In the genomic region with DNA sequence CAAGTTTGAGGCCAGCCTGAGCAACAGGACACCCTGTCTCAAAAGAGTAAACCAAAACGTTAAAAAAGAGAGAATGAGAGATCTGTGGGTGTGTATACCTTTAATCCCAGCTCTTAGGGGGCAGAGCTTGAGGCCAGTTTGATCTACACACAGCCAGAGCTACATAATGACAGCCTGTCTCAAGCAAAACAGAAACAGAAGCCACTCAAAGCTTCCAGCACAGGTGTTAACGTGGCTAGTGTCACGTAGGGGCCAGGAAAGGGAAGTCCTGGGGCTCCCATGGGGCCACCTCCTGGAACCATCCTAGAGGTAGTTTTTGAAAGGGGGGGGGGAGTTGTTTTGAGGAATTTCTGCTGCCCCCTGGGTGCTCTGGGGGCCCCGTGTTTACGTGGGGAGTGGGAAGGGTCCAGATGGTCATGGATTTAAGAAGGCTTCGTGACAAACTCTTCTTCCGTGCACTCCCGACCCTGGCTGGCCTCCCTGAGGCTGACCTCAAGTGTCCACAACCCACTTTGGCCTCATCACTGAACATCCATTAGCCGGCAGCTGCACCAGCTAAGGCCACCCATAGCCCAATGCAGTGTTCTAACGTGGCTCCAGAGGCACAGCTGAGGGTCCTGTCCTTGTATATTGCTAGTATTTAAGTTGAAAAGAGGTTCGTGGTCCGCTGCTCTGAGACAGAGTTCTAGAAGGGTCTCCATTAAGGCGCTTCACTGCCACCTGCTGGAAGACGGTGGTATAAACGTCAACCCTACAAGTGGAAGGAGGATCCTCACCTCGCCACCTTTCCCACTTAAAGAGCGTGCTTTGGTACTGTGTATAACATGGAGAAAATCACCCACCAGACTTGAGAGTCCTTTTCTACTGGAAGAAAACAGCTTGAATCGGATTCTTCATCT, we compare ENCODE assay signal across 8 mouse cellular contexts. TPM values are rescaled to one million over a fixed set of nuclear protein-coding genes. Genes with fewer than 3 reads are reported as not detected.
DNase-seq lines count a peak whose midpoint lies in the region; ATAC-seq and TF ChIP-seq lines count a peak whose summit lies in the region.

No protein-coding gene starts in this region.

- no peaks in the 10 kb centered on the region for H3K9me3 ChIP-seq in forebrain, embryonic 11.5 days (ENCODE audit: control insufficient read depth, low read length)
- H3K9me3 ChIP-seq in forebrain, embryonic 12.5 days, result no peaks in the 10 kb centered on the region
- no peaks in the 10 kb centered on the region for H3K9me3 ChIP-seq in intestine, embryonic 15.5 days
- no peaks in the 10 kb centered on the region for H3K9me3 ChIP-seq in limb, embryonic 10.5 days (replicated peaks)
- no peaks in the 10 kb centered on the region for H3K9me3 ChIP-seq in midbrain, postnatal 0 days (ENCODE audit: low read length)

- TF ChIP-seq CTCF in midbrain, postnatal 0 days (IDR thresholded peaks at IDR 0.05), result peak; percentile 96

- no peaks in the 10 kb centered on the region for H3K36me3 ChIP-seq in forebrain, embryonic 11.5 days (ENCODE audit: control insufficient read depth, insufficient read depth, low read length)
- no peaks in the 10 kb centered on the region for H3K36me3 ChIP-seq in forebrain, embryonic 12.5 days (replicated peaks)
- no peaks in the 10 kb centered on the region for H3K36me3 ChIP-seq in intestine, embryonic 15.5 days
- no peaks in the 10 kb centered on the region for H3K36me3 ChIP-seq in limb, embryonic 10.5 days
- H3K36me3 ChIP-seq in midbrain, postnatal 0 days (ENCODE audit: insufficient read depth, low read length), result no peaks in the 10 kb centered on the region

- no peak overlapping the region for H3K27ac ChIP-seq in forebrain, embryonic 11.5 days (ENCODE audit: low read depth, low read length)
- no peak overlapping the region for H3K27ac ChIP-seq in forebrain, embryonic 12.5 days
- H3K27ac ChIP-seq in intestine, embryonic 15.5 days, result no peak overlapping the region
- H3K27ac ChIP-seq in limb, embryonic 10.5 days, result peak overlapping the region; percentile 71
- no peak overlapping the region for H3K27ac ChIP-seq in midbrain, postnatal 0 days (ENCODE audit: low read depth, low read length)

- peaks cover 2% of the 10 kb centered on the region; the same call in 1 of the 2 replicates for H3K4me1 ChIP-seq in forebrain, embryonic 11.5 days (replicated peaks; ENCODE audit: control insufficient read depth, insufficient read depth, low read length)
- H3K4me1 ChIP-seq in forebrain, embryonic 12.5 days, result peaks cover 9% of the 10 kb centered on the region
- H3K4me1 ChIP-seq in intestine, embryonic 15.5 days (replicated peaks), result peaks cover 5% of the 10 kb centered on the region; the same call in 1 of the 2 replicates
- peaks cover 31% of the 10 kb centered on the region for H3K4me1 ChIP-seq in limb, embryonic 10.5 days
- no peaks in the 10 kb centered on the region for H3K4me1 ChIP-seq in midbrain, postnatal 0 days (ENCODE audit: insufficient read depth, low read length)

- ATAC-seq in forebrain, embryonic 11.5 days (replicated peaks; ENCODE audit: low FRiP score), result 0 out of 2 replicates have a peak, but pooled peaks have one; percentile 19
- no peak for ATAC-seq in forebrain, embryonic 12.5 days (ENCODE audit: low FRiP score)
- peak; percentile 14; the same call in 1 of the 2 replicates for ATAC-seq in intestine, embryonic 15.5 days
- ATAC-seq in midbrain, postnatal 0 days (ENCODE audit: low FRiP score), result no peak

- H3K4me2 ChIP-seq in forebrain, embryonic 11.5 days (ENCODE audit: low read depth, low read length, severe bottlenecking), result no peak overlapping the region
- no peak overlapping the region for H3K4me2 ChIP-seq in forebrain, embryonic 12.5 days
- peak overlapping the region; percentile 28; the same call in 1 of the 2 replicates for H3K4me2 ChIP-seq in intestine, embryonic 15.5 days (replicated peaks)
- H3K4me2 ChIP-seq in midbrain, postnatal 0 days (ENCODE audit: low read depth, low read length, poor library complexity, severe bottlenecking), result no peak overlapping the region

- no peaks in the 10 kb centered on the region for H3K27me3 ChIP-seq in forebrain, embryonic 11.5 days (ENCODE audit: control insufficient read depth, insufficient read depth, low read length)
- peaks cover 5% of the 10 kb centered on the region; the same call in 1 of the 2 replicates for H3K27me3 ChIP-seq in forebrain, embryonic 12.5 days
- no peaks in the 10 kb centered on the region for H3K27me3 ChIP-seq in intestine, embryonic 15.5 days (replicated peaks)
- no peaks in the 10 kb centered on the region for H3K27me3 ChIP-seq in limb, embryonic 10.5 days (ENCODE audit: low read depth, poor library complexity, severe bottlenecking)
- no peaks in the 10 kb centered on the region for H3K27me3 ChIP-seq in midbrain, postnatal 0 days (ENCODE audit: insufficient read depth, low read length)

- WGBS in forebrain, embryonic 11.5 days, result 23% methylated on average over 18 of the region's 18 CpGs
- 22% methylated on average over 18 of the region's 18 CpGs for WGBS in forebrain, embryonic 12.5 days
- WGBS in intestine, embryonic 15.5 days, result 11% methylated on average over 18 of the region's 18 CpGs
- WGBS in limb, embryonic 10.5 days, result 23% methylated on average over 18 of the region's 18 CpGs
- 16% methylated on average over 18 of the region's 18 CpGs for WGBS in midbrain, postnatal 0 days

- H3K9ac ChIP-seq in forebrain, embryonic 11.5 days (ENCODE audit: low read length), result no peak overlapping the region
- no peak overlapping the region for H3K9ac ChIP-seq in forebrain, embryonic 12.5 days
- H3K9ac ChIP-seq in intestine, embryonic 15.5 days, result 0 out of 2 replicates have a peak overlapping the region, but pooled peaks have one; percentile 5
- no peak overlapping the region for H3K9ac ChIP-seq in midbrain, postnatal 0 days (replicated peaks; ENCODE audit: low read length, poor library complexity, severe bottlenecking)

- DNase-seq in forebrain, embryonic 11.5 days (ENCODE audit: low spot score), result peak; percentile 93
- DNase-seq in cerebellum, postnatal 25 days, result peak; percentile 89 to 95
- DNase-seq in gastrocnemius, postnatal 14 days, result peak; percentile 85
- peak; percentile 92 for DNase-seq in limb, embryonic 10.5 days (ENCODE audit: low spot score)
- peak; percentile 93 for DNase-seq in midbrain, postnatal 0 days (ENCODE audit: low spot score)
- DNase-seq in spleen, postnatal 36 days (ENCODE audit: low spot score in 2 of 2), result peak; percentile 77 to 87

- no peak overlapping the region for H3K4me3 ChIP-seq in forebrain, embryonic 11.5 days (ENCODE audit: low read depth, low read length)
- no peak overlapping the region for H3K4me3 ChIP-seq in forebrain, embryonic 12.5 days (replicated peaks)
- H3K4me3 ChIP-seq in intestine, embryonic 15.5 days (replicated peaks), result no peak overlapping the region
- peak overlapping the region; percentile 20; the same call in 1 of the 2 replicates for H3K4me3 ChIP-seq in limb, embryonic 10.5 days
- H3K4me3 ChIP-seq in midbrain, postnatal 0 days (ENCODE audit: low read depth, low read length), result no peak overlapping the region

- intact Hi-C loops in gastrocnemius, postnatal 14 days (cut with DNase I; ENCODE audit: low total_unique reads), result no loop called here

RNA-seq across cellular contexts. Expression of gene Fance, which starts 4.8 kb away (rescaled TPM):
- polyA plus RNA-seq in forebrain, embryonic 11.5 days (2014; fragmentation: Nextera tagmentation; extraction: Ambion mirVana), result 28.0 and 32.3 TPM in 2 replicates
- polyA plus RNA-seq in forebrain, embryonic 12.5 days (2016; fragmentation: Nextera tagmentation; extraction: Ambion mirVana), result 25.9 and 26.0 TPM in 2 replicates
- 10 to 100 TPM; 10.2 to 10.4 TPM for total RNA-seq in gastrocnemius, postnatal 14 days (2021)
- polyA plus RNA-seq in intestine, embryonic 15.5 days (2015; fragmentation: Nextera tagmentation; extraction: Ambion mirVana), result 22.7 and 29.8 TPM in 2 replicates
- polyA plus RNA-seq in limb, embryonic 10.5 days (2016; fragmentation: Nextera tagmentation; extraction: Ambion mirVana), result 32.9 and 35.5 TPM in 2 replicates
- 33.4 and 33.6 TPM in 2 replicates for total RNA-seq in midbrain, postnatal 0 days (2014; rRNA removed)
- 26.1 and 28.6 TPM in 2 replicates for polyA plus RNA-seq in midbrain, postnatal 0 days (2015; fragmentation: Nextera tagmentation; extraction: Ambion mirVana)

RNA-seq across cellular contexts. Expression of gene Rpl10a, which starts 19.7 kb away (rescaled TPM):
- 468 and 490 TPM in 2 replicates for polyA plus RNA-seq in forebrain, embryonic 11.5 days (2014; fragmentation: Nextera tagmentation; extraction: Ambion mirVana)
- polyA plus RNA-seq in forebrain, embryonic 12.5 days (2016; fragmentation: Nextera tagmentation; extraction: Ambion mirVana), result 370 and 384 TPM in 2 replicates
- total RNA-seq in gastrocnemius, postnatal 14 days (2021), result 100 to 1,000 TPM; 541 to 620 TPM
- 639 and 690 TPM in 2 replicates for polyA plus RNA-seq in intestine, embryonic 15.5 days (2015; fragmentation: Nextera tagmentation; extraction: Ambion mirVana)
- 502 and 576 TPM in 2 replicates for polyA plus RNA-seq in limb, embryonic 10.5 days (2016; fragmentation: Nextera tagmentation; extraction: Ambion mirVana)
- total RNA-seq in midbrain, postnatal 0 days (2014; rRNA removed), result 810 and 1,016 TPM in 2 replicates
- 347 and 365 TPM in 2 replicates for polyA plus RNA-seq in midbrain, postnatal 0 days (2015; fragmentation: Nextera tagmentation; extraction: Ambion mirVana)

RNA-seq across cellular contexts. Expression of gene Tead3, which starts 42.1 kb away (rescaled TPM):
- 5.6 and 5.8 TPM in 2 replicates for polyA plus RNA-seq in forebrain, embryonic 11.5 days (2014; fragmentation: Nextera tagmentation; extraction: Ambion mirVana)
- 4.2 and 5.1 TPM in 2 replicates for polyA plus RNA-seq in forebrain, embryonic 12.5 days (2016; fragmentation: Nextera tagmentation; extraction: Ambion mirVana)
- 10 to 100 TPM in 1 of 2 experiments, 1 to 10 TPM in 1; 9.3 to 11.5 TPM for total RNA-seq in gastrocnemius, postnatal 14 days (2021)
- polyA plus RNA-seq in intestine, embryonic 15.5 days (2015; fragmentation: Nextera tagmentation; extraction: Ambion mirVana), result 8.9 and 10.0 TPM in 2 replicates
- 5.2 and 9.8 TPM in 2 replicates for polyA plus RNA-seq in limb, embryonic 10.5 days (2016; fragmentation: Nextera tagmentation; extraction: Ambion mirVana)
- 4.8 and 5.4 TPM in 2 replicates for total RNA-seq in midbrain, postnatal 0 days (2014; rRNA removed)
- 1.2 and 1.3 TPM in 2 replicates for polyA plus RNA-seq in midbrain, postnatal 0 days (2015; fragmentation: Nextera tagmentation; extraction: Ambion mirVana)

RNA-seq across cellular contexts. Expression of gene Tulp1, which starts 56.5 kb away (rescaled TPM):
- 2.6 and 4.2 TPM in 2 replicates for polyA plus RNA-seq in forebrain, embryonic 11.5 days (2014; fragmentation: Nextera tagmentation; extraction: Ambion mirVana)
- polyA plus RNA-seq in forebrain, embryonic 12.5 days (2016; fragmentation: Nextera tagmentation; extraction: Ambion mirVana), result 3.5 and 4.0 TPM in 2 replicates
- not detected for total RNA-seq in gastrocnemius, postnatal 14 days (2021)
- polyA plus RNA-seq in intestine, embryonic 15.5 days (2015; fragmentation: Nextera tagmentation; extraction: Ambion mirVana), result 3.6 and 4.1 TPM in 2 replicates
- 3.4 and 4.1 TPM in 2 replicates for polyA plus RNA-seq in limb, embryonic 10.5 days (2016; fragmentation: Nextera tagmentation; extraction: Ambion mirVana)
- total RNA-seq in midbrain, postnatal 0 days (2014; rRNA removed), result 0.80 and 1.0 TPM in 2 replicates
- polyA plus RNA-seq in midbrain, postnatal 0 days (2015; fragmentation: Nextera tagmentation; extraction: Ambion mirVana), result 1.1 TPM in 2 replicates

Comparison
In these comparisons a context has a peak if more than half of its experiments do, and no peak if none do; other contexts are left out.
1. ATAC-seq: peak in forebrain, embryonic 11.5 days (single experiment) and intestine, embryonic 15.5 days (single experiment); none in forebrain, embryonic 12.5 days (single experiment) and midbrain, postnatal 0 days (single experiment).
2. Peak in every context shown above with its lines, with median percentiles within 50 percentile points of each other: DNase-seq.